Mouse (Mus musculus) liver, embryonic 14.5 days (tissue): ENCODE data around the gene Asdurf. TPM values are rescaled to one million over a fixed set of nuclear protein-coding genes. Genes with fewer than 3 reads are reported as not detected.
A peak's percentile ranks its signal among the peaks of the same experiment; 100 is the strongest.
"Not testable (repeated sequence)": the region's sequence is repeated elsewhere in the genome, so short reads cannot be mapped to it uniquely, and the experiment has no call there.

Experiments
- ATAC-seq: fragments of 200-750 bp; cut with Nextera tagmentation; 2 replicates; pipeline ENCODE4 v1.8.0; 2017; ENCODE audit warnings: moderate number of reproducible peaks, mild to moderate bottlenecking, moderate library complexity; ENCODE audit not compliant: insufficient read depth
- DNase-seq, 3 experiments: peaks; one replicate each; pipeline ENCODE4 v3.0.0-alpha.2; 2012 to 2013; ENCODE audit warnings: low read depth in 3 of 3, low spot score in 3 of 3
- H3K27ac ChIP-seq: fragments of 300-500 bp; sonication (generic); 2 replicates; pipeline ENCODE4 v1.5.1; 2014; ENCODE audit warnings: moderate library complexity, mild to moderate bottlenecking, control low read depth, inconsistent platforms
- H3K27me3 ChIP-seq: fragments of 300-500 bp; sonication (generic); 2 replicates; pipeline ENCODE4 v1.6.1; 2014; ENCODE audit warnings: mild to moderate bottlenecking, low read length, moderate library complexity; ENCODE audit not compliant: control insufficient read depth, insufficient read depth
- H3K36me3 ChIP-seq: fragments of 300-500 bp; sonication (generic); replicated peaks from 2 replicates; pipeline ENCODE4 v1.6.1; 2014; ENCODE audit warnings: low read depth; ENCODE audit not compliant: control insufficient read depth, insufficient read depth
- H3K4me1 ChIP-seq, 2 experiments: fragments of 200-500 bp in 1 of 2; fragments of 300-500 bp in 1 of 2; sonication (generic) in 1 of 2; replicated peaks; 2 replicates each; pipeline ENCODE4 v1.6.1; 2012 to 2014; ENCODE audit warnings: antibody characterized with exemption in 1 of 2, inconsistent platforms in 1 of 2, low read length in 1 of 2; ENCODE audit not compliant: control insufficient read depth in 2 of 2, insufficient read depth in 2 of 2
- H3K4me2 ChIP-seq: fragments of 300-500 bp; sonication (generic); 2 replicates; pipeline ENCODE4 v1.6.1; 2014; ENCODE audit warnings: low read depth, mild to moderate bottlenecking, control low read depth, moderate library complexity
- H3K4me3 ChIP-seq, 2 experiments: fragments of 200-500 bp in 1 of 2; fragments of 300-500 bp in 1 of 2; sonication (generic) in 1 of 2; 2 replicates each; pipeline ENCODE4 v1.5.1; 2012 to 2014; ENCODE audit warnings: low read depth in 2 of 2, low read length in 2 of 2, mild to moderate bottlenecking in 2 of 2, control low read depth in 1 of 2, inconsistent platforms in 1 of 2, moderate library complexity in 1 of 2; ENCODE audit not compliant: insufficient read depth in 1 of 2
- H3K9ac ChIP-seq: fragments of 300-500 bp; sonication (generic); replicated peaks from 2 replicates; pipeline ENCODE4 v1.6.1; 2014; ENCODE audit warnings: mild to moderate bottlenecking, control low read depth, moderate library complexity
- H3K9me3 ChIP-seq: fragments of 300-500 bp; sonication (generic); 2 replicates; pipeline ENCODE4 v1.6.1; 2016; ENCODE audit warnings: low read length, mixed read lengths; ENCODE audit not compliant: control insufficient read depth
- CTCF ChIP-seq: IDR thresholded peaks from 2 replicates; pipeline ENCODE4 v1.5.1; 2016; ENCODE audit warnings: antibody characterized with exemption, low read depth, control low read depth
- EP300 ChIP-seq: IDR thresholded peaks from 2 replicates; pipeline ENCODE4 v1.6.1; 2016; ENCODE audit warnings: antibody characterized with exemption, low read depth
- WGBS: fragments of 180-500 bp; shearing (Covaris S2); extraction: QIAGEN DNeasy Blood & Tissue Kit; methylation state at CpG from one replicate; pipeline ENCODE4 v1.1.7; 2014; ENCODE audit not compliant: insufficient replicate concordance; 5-methylcytosine and 5-hydroxymethylcytosine counted together
- polyA plus RNA-seq, 2 experiments: library from polyadenylated mRNA; depleted of rRNA in 1 of 2; stranded (reverse) in 1 of 2; unstranded in 1 of 2; fragments of >200 nt; fragmentation: Nextera tagmentation in 1 of 2; extraction: Ambion mirVana in 1 of 2; gene quantifications; 2 replicates each; pipeline versions ENCODE4 v1.2.1 to v1.2.3; 2012 to 2014

Asdurf gene
- polyA plus RNA-seq, 2 experiments: 4.6 TPM; not detected in 1

DNA sequence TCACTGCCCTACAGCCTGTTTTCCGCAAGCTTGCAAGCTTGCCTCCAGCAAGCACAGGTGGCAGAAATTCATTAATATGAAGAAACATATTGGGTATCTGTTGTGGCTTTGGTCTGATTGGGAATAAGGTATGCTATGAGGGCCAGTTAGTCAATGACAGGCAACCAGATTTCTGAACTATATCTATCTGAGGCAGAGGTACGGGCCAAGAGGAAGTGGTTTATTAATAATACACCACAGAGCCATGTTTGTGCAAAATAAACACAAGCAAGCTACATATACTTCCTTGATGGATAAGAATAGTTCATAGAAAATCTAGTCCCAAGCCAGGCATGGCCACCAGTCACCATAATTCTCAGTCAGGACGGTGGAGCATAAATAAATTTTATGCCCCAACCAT is 25.3 kb upstream of the Asdurf start:
- ATAC-seq (no peak), DNase-seq (no peak)
- H3K9ac ChIP-seq: no peak overlapping the region
- no peak overlapping the region for H3K4me3 ChIP-seq
- no peaks in the 10 kb centered on the region for H3K36me3 ChIP-seq
- H3K27me3 ChIP-seq: no peaks in the 10 kb centered on the region
- TF ChIP-seq EP300 (no peak), CTCF (no peak)
- no peak overlapping the region for H3K27ac ChIP-seq
- H3K4me1 ChIP-seq: no peaks in the 10 kb centered on the region
- no peaks in the 10 kb centered on the region for H3K9me3 ChIP-seq
- 51% methylated on average over 3 of the region's 3 CpGs for WGBS
- H3K4me2 ChIP-seq: no peak overlapping the region

DNA sequence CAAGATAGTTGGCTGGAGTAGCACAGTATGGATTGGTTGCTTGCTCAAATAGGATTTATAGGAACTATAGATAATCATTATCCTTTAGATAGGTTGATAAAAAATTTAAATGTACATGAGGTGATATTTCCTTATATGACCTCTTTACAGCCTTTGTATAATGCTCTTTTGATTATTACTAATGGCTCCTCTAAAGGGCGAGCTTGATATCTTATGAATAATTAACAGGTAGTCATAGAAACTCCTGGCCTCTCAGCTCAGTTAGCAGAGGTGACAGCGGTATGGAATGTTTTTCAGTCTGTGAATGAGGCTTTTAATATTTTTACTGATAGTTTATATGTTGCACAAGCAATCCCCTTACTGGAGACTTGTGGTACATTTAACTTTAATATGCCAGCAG is 23.5 kb upstream of the Asdurf start:
- not testable (repeated sequence) for H3K4me3 ChIP-seq, H3K4me2 ChIP-seq, H3K27me3 ChIP-seq, H3K36me3 ChIP-seq, H3K9ac ChIP-seq, DNase-seq, ATAC-seq, H3K27ac ChIP-seq, H3K9me3 ChIP-seq, H3K4me1 ChIP-seq
- 60% methylated on average over 2 of the region's 2 CpGs for WGBS

DNA sequence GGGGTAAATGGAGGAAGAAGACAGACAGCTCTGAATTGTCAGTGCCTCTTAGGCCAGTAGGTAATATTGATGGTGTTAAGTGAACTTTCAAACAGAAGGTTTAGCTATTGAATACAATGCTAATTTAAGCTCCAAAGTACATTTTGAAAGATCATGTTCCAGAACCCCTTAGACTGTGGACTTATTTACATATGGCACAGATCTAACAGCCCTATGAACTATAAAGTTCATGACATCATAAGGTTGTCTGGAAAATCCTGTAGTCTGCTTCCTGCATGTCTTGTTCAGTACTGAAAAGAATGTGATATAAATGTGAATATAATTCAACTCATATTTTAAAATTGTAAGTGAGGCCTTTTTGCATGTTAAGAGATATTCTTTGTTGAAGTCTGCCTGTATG is 6.6 kb upstream of the Asdurf start:
- H3K4me2 ChIP-seq: no peak overlapping the region
- TF ChIP-seq CTCF: no peak
- no peak for TF ChIP-seq EP300
- DNase-seq (no peak), ATAC-seq (no peak)
- no peaks in the 10 kb centered on the region for H3K9me3 ChIP-seq
- no peak overlapping the region for H3K4me3 ChIP-seq
- no peak overlapping the region for H3K9ac ChIP-seq
- H3K4me1 ChIP-seq: no peaks in the 10 kb centered on the region
- H3K27ac ChIP-seq: no peak overlapping the region
- H3K27me3 ChIP-seq: no peaks in the 10 kb centered on the region
- no peaks in the 10 kb centered on the region for H3K36me3 ChIP-seq

DNA sequence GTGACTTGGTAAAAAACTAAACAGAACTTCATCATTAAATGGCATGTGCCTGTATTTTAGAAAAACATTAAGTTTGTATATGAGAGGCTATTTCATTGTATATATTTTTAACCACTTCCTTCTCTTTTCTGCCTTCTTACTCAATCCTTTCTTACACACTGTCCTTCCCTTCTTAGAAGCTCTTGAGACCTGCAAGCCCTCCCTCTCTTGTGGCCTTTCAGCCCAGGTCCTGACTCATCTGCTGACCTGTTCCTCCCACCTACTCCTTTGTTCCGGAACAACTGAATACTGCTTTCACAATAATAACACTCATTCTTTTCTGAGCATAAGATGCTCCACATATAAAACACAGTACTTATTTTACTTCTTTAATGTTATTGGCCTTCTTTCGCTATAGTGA is 11.3 kb downstream of the Asdurf start:
- no peak for ATAC-seq
- H3K9me3 ChIP-seq: no peaks in the 10 kb centered on the region
- WGBS: 85% methylated on average over 2 of the region's 2 CpGs
- no peak overlapping the region for H3K9ac ChIP-seq
- peaks cover 3 to 4% of the 10 kb centered on the region in 2 experiments; a peak in 2 of 4 replicates for H3K4me1 ChIP-seq
- H3K4me2 ChIP-seq: no peak overlapping the region
- no peak for TF ChIP-seq CTCF
- no peak for TF ChIP-seq EP300
- H3K27me3 ChIP-seq: no peaks in the 10 kb centered on the region
- H3K4me3 ChIP-seq: no peak overlapping the region
- no peak for DNase-seq
- peaks cover 5% of the 10 kb centered on the region; the same call in 1 of the 2 replicates for H3K36me3 ChIP-seq
- H3K27ac ChIP-seq: no peak overlapping the region

DNA sequence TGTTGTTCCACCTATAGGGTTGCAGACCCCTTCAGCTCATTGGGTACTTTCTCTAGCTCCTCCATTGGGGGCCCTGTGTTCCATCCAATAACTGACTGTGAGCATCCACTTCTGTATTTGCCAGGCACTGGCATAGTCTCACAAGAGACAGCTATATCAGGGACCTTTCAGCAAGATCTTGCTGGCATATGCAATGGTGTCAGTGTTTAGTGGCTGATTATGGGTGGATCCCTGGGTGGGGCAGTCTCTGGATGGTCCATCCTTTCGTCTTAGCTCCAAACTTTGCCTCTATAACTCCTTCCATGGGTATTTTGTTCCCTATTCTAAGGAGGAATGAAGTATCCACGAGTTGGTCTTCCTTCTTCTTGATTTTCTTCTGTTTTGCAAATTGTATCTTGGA is 15.0 kb downstream of the Asdurf start:
- 29% methylated on average over 2 of the region's 2 CpGs for WGBS
- H3K9me3 ChIP-seq, H3K4me3 ChIP-seq, H3K4me2 ChIP-seq, H3K36me3 ChIP-seq, DNase-seq, H3K27ac ChIP-seq, H3K9ac ChIP-seq, H3K27me3 ChIP-seq: not testable (repeated sequence)
- H3K4me1 ChIP-seq: peaks cover 11 to 16% of the 10 kb centered on the region in 2 experiments
- ATAC-seq: peak; percentile 55; the same call in 1 of the 2 replicates

DNA sequence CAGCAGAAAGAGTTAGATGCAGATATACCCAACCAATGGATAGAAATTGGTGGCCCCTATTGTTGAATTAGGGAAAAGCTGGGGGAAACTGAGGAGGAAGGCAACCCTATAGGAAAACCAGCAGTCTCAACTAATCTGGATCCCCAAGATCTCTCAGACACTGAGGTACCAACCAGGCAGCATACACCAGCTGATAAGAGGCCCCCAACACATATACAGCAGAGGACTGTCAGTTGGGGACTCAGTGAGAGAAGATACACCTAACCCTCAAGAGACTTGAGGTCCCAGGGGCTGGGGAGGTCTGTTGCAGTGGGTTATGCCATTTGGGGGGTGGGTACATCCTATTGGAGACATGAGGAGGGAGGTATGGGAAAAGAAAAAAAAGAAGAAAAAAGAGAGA is 17.0 kb downstream of the Asdurf start:
- no peak overlapping the region; the same call in 1 of the 2 replicates for H3K9ac ChIP-seq
- no peaks in the 10 kb centered on the region for H3K27me3 ChIP-seq
- H3K4me2 ChIP-seq: no peak overlapping the region
- H3K4me1 ChIP-seq: peaks cover 11 to 16% of the 10 kb centered on the region in 2 experiments
- H3K36me3 ChIP-seq: no peaks in the 10 kb centered on the region
- TF ChIP-seq EP300: no peak
- H3K27ac ChIP-seq: no peak overlapping the region
- peak; percentile 77 for ATAC-seq
- no peaks in the 10 kb centered on the region for H3K9me3 ChIP-seq
- DNase-seq: no peak
- H3K4me3 ChIP-seq: no peak overlapping the region
